Mouse (Mus musculus): ENCODE measurements around the gene Trim29.

DNA sequence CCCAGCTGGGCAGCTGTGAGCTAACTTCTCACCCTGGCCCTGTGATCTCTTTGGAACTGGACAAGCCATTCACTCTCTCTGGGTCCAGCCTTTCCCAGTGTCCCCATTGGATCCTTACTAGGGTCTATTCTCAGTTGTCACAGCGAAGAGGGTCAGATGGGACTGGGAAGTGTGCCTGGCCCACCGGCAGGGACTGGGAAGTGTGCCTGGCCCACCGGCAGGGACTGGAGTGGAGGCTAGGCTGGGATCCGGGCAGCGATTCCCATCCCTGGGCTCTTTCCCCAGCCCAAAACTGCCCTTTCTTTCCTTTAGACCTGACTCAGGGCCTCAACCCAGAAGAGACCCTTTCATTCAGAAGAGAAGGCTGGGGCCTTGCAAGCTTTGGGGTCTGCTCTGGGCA is 27.4 kb downstream of the Trim29 start:
- TF ChIP-seq CTCF (IDR thresholded peaks at IDR 0.05 in 2 of 3, conservative IDR thresholded peaks at IDR 0.05 in 1 of 3; ENCODE audit: control insufficient read depth in 1 of 3, insufficient read depth in 1 of 3, low read depth in 2 of 3, low read length in 3 of 3, poor library complexity in 1 of 3, severe bottlenecking in 1 of 3) (no peak), UBTF (IDR thresholded peaks at IDR 0.05; ENCODE audit: borderline replicate concordance, insufficient read depth, low read depth, low read length) (no peak), CHD2 (IDR thresholded peaks at IDR 0.05; ENCODE audit: low read length) (no peak), ELF1 (IDR thresholded peaks at IDR 0.05; ENCODE audit: low read depth, low read length) (no peak), EP300 (IDR thresholded peaks at IDR 0.05; ENCODE audit: low read depth in 1 of 2, low read length in 2 of 2) (no peak), TCF12 (IDR thresholded peaks at IDR 0.05; ENCODE audit: low read depth, low read length) (no peak), TAL1 (IDR thresholded peaks at IDR 0.05; ENCODE audit: low read length) (no peak), POLR2A (IDR thresholded peaks at IDR 0.05; ENCODE audit: control insufficient read depth in 1 of 2, insufficient read depth in 1 of 2, low read depth in 1 of 2, low read length in 2 of 2, poor library complexity in 1 of 2) (no peak), TBP (IDR thresholded peaks at IDR 0.05; ENCODE audit: low read depth, low read length) (no peak), MEF2A (IDR thresholded peaks at IDR 0.05; ENCODE audit: extremely low read depth, insufficient replicate concordance, low read depth, low read length, poor library complexity, severe bottlenecking) (no peak), BHLHE40 (IDR thresholded peaks at IDR 0.05; ENCODE audit: borderline replicate concordance, low read depth, low read length) (no peak), ZKSCAN1 (IDR thresholded peaks at IDR 0.05; ENCODE audit: low read depth, low read length) (no peak), MYC (IDR thresholded peaks at IDR 0.05; ENCODE audit: low read depth, low read length) (no peak)

Data from MEL (cell line).